Mouse (Mus musculus) embryonic facial prominence, embryonic 15.5 days (tissue): Measurements from ENCODE around the gene Tmem238. TPM values are rescaled to one million over a fixed set of nuclear protein-coding genes. Genes with fewer than 3 reads are reported as not detected.
"Not testable (repeated sequence)": the region's sequence is repeated elsewhere in the genome, so short reads cannot be mapped to it uniquely, and the experiment has no call there.

ENCODE experiments used
- ATAC-seq: fragments of 200-750 bp; cut with Nextera tagmentation; 2 replicates; pipeline ENCODE4 v1.8.0; 2017; ENCODE audit warnings: low read depth, moderate TSS enrichment; ENCODE audit not compliant: insufficient number of reproducible peaks, low FRiP score, low TSS enrichment
- H3K27ac ChIP-seq: fragments of 300-500 bp; sonication (generic); replicated peaks from 2 replicates; pipeline ENCODE4 v1.5.1; 2015; ENCODE audit warnings: mild to moderate bottlenecking, inconsistent platforms
- H3K27me3 ChIP-seq: fragments of 300-500 bp; sonication (generic); 2 replicates; pipeline ENCODE4 v1.6.1; 2015; ENCODE audit warnings: inconsistent platforms
- H3K36me3 ChIP-seq: fragments of 300-500 bp; sonication (generic); 2 replicates; pipeline ENCODE4 v1.6.1; 2015; ENCODE audit warnings: mild to moderate bottlenecking, inconsistent platforms
- H3K4me1 ChIP-seq: fragments of 300-500 bp; sonication (generic); 2 replicates; pipeline ENCODE4 v1.6.1; 2015; ENCODE audit warnings: inconsistent platforms
- H3K4me2 ChIP-seq: fragments of 300-500 bp; sonication (generic); replicated peaks from 2 replicates; pipeline ENCODE4 v1.6.1; 2015; ENCODE audit warnings: mild to moderate bottlenecking, inconsistent platforms
- H3K4me3 ChIP-seq: fragments of 300-500 bp; sonication (generic); replicated peaks from 2 replicates; pipeline ENCODE4 v1.5.1; 2015; ENCODE audit warnings: mild to moderate bottlenecking, inconsistent platforms
- H3K9ac ChIP-seq: fragments of 300-500 bp; sonication (generic); 2 replicates; pipeline ENCODE4 v1.6.1; 2015; ENCODE audit warnings: inconsistent platforms
- H3K9me3 ChIP-seq: fragments of 300-500 bp; sonication (generic); replicated peaks from 2 replicates; pipeline ENCODE4 v1.6.1; 2016; ENCODE audit warnings: inconsistent platforms
- WGBS: fragments of 180-500 bp; shearing (Covaris S2); methylation state at CpG from one replicate; pipeline ENCODE4 v1.1.7; 2015; 5-methylcytosine and 5-hydroxymethylcytosine counted together
- polyA plus RNA-seq: library from polyadenylated mRNA; unstranded; fragments of >200 nt; fragmentation: Nextera tagmentation; extraction: Ambion mirVana; gene quantifications from 2 replicates; pipeline ENCODE4 v1.2.1, GENCODE M21; 2015

Tmem238 gene
- polyA plus RNA-seq, 1 experiment from 2014 or later = 11.4 TPM

DNA sequence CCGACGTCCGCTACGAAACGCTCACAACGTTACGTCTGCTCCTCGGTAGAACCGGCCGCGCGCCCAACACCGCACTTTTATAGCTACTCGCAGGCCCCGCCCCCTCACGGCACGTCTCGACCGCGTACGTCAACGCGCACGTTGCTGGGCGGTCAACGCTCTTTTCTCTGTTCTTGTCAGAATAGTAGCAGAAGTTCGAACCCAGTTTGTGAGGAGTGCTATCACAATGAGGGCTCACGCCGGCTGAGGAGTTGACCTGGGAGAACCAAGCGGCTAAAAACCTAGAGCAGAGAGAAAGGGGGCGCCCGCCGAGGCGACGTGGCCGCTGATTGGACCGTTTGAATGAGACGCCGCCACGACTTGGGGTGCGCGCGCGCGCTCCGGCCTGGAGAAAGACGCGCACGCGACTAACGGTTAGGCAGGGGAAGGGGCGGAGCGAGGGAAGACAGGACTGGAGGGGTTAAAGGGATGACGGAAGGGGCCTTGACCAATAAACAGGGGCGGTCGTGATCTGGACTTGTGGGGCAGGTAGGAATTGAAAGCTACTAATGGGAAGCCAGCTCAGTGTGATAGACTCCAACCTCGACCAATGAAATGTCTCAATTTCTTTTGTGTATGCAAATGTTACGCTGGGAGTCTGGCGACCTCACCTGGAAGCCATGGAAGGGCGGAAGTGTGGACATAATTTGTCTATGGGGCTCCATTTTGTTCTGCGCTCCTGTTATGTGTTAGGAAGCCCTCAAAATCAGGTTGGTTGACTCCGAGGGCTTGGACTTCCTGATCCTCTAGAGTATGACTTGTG, 23.0 kb upstream of the Tmem238 start, which contains the start of gene Ube2s:
Gene Ube2s, minus strand, starts transcription at position 288 of the 802 bp plus-strand sequence.
- Histone ChIP-seq H3K4me3 (peak within 1 kb of the TSS; percentile 98), H3K4me2 (peak within 1 kb of the TSS; percentile 72), H3K9me3 (no peaks in the 10 kb centered on the region), H3K9ac (peak within 1 kb of the TSS; percentile 95), H3K36me3 (peaks cover 31% of the 10 kb centered on the region), H3K27me3 (no peaks in the 10 kb centered on the region), H3K27ac (peak within 1 kb of the TSS; percentile 97), H3K4me1 (peaks cover 30% of the 10 kb centered on the region)
- under 1% methylated on average over 62 of the region's 62 CpGs for WGBS
- peak; percentile 98 for ATAC-seq

DNA sequence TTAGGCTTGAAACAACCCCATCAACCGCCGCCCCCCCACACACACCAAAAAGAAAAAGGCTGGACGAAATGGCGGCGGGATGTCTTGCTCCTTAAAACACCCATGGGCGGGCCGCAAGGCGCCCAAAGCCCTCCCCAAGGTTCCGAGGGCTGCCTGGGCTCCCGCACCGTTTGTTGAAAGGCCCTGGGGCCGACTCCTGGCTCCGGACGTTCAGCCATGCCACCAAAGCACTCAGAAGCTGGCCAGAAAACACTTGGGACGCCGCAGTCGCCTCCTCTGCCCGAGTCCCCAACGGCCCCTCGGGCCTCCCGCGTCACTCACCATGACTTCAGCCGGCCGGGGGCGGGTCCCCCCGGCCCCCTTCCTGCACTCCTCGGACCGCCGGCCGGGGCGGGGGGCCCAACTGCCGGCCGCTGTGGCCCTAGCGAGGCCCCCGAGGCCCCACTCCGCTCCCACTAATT, 22.4 kb upstream of the Tmem238 start:
- Histone ChIP-seq H3K27me3 (no peaks in the 10 kb centered on the region), H3K4me3 (peak overlapping the region; percentile 98), H3K9ac (peak overlapping the region; percentile 95), H3K27ac (peak overlapping the region; percentile 97), H3K9me3 (no peaks in the 10 kb centered on the region), H3K4me2 (peak overlapping the region; percentile 72), H3K36me3 (peaks cover 37% of the 10 kb centered on the region), H3K4me1 (peaks cover 30% of the 10 kb centered on the region)
- no peak; the same call in 1 of the 2 replicates for ATAC-seq
- 2% methylated on average over 33 of the region's 36 CpGs for WGBS

DNA sequence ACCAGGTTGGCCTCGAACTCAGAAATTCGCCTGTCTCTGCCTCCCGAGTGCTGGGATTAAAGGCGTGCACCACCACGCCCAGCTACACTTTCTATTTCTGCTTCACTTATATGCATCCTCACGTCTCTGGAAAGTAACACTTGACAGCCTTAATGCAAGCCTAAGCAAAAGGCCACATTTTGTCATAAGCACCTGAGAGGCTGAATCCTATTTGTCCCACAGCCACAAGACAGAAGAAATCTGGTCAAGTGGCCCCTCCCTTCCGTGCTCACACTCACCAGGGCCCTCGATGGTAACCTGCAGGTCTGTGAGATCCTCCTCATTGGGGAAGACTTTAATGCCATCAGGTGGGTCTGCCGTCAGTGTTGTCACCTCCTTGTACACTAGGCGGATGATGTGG, 21.7 kb upstream of the Tmem238 start:
- H3K9me3 ChIP-seq, H3K27me3 ChIP-seq, ATAC-seq, H3K27ac ChIP-seq: not testable (repeated sequence)
- Histone ChIP-seq H3K4me3 (peak overlapping the region; percentile 98), H3K4me1 (peaks cover 30% of the 10 kb centered on the region), H3K9ac (peak overlapping the region; percentile 95), H3K4me2 (peak overlapping the region; percentile 72), H3K36me3 (peaks cover 45% of the 10 kb centered on the region)
- 30% methylated on average over 10 of the region's 10 CpGs for WGBS

DNA sequence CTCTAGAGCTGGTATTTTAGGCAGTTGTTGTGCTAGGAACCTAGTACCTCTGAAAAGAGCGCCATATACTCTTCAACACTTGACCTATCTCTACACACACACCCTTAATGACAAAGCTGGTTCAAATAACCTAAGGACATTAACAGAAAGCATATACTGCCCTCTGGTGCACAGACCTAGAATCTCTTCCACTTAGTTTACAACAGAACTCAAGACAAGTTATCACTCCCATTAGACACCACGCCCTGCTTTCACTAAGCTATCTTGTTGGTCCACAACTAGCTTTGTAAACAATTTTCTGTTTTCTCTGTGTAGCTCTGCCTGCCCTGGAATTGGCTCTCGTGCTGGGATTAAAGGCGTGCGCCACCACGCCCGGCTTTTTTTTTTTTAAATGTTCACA, 17.3 kb upstream of the Tmem238 start:
- Histone ChIP-seq H3K27ac (no peak overlapping the region), H3K36me3 (peaks cover 64% of the 10 kb centered on the region), H3K4me1 (peaks cover 24% of the 10 kb centered on the region), H3K9me3 (no peaks in the 10 kb centered on the region), H3K4me3 (no peak overlapping the region), H3K4me2 (no peak overlapping the region), H3K27me3 (no peaks in the 10 kb centered on the region), H3K9ac (no peak overlapping the region)
- WGBS = 89% methylated on average over 7 of the region's 7 CpGs
- no peak for ATAC-seq

DNA sequence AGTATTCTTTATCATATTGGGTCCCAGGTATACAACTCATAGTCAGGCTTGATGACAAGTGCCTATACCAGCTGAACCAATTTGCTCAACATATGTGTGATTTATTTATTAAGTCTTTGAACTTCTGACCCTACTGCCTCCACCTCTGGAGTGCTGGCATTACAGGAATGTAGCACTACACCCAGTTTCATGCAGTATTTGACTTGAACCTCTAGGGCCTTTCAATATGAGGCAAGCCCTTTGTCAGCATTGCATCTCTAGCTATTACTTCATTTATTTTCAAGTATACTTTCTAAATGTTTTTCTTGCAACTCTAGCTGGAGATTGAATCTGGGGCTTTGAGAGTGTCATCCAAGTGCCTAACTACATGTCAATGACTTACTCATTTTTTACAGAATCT, 12.8 kb upstream of the Tmem238 start:
- no peaks in the 10 kb centered on the region for H3K27me3 ChIP-seq
- H3K9ac ChIP-seq = no peak overlapping the region
- H3K27ac ChIP-seq = no peak overlapping the region
- H3K4me2 ChIP-seq = no peak overlapping the region
- H3K4me1 ChIP-seq = no peaks in the 10 kb centered on the region
- no peaks in the 10 kb centered on the region for H3K9me3 ChIP-seq
- H3K36me3 ChIP-seq = peaks cover 42% of the 10 kb centered on the region
- H3K4me3 ChIP-seq = no peak overlapping the region
- ATAC-seq = no peak

DNA sequence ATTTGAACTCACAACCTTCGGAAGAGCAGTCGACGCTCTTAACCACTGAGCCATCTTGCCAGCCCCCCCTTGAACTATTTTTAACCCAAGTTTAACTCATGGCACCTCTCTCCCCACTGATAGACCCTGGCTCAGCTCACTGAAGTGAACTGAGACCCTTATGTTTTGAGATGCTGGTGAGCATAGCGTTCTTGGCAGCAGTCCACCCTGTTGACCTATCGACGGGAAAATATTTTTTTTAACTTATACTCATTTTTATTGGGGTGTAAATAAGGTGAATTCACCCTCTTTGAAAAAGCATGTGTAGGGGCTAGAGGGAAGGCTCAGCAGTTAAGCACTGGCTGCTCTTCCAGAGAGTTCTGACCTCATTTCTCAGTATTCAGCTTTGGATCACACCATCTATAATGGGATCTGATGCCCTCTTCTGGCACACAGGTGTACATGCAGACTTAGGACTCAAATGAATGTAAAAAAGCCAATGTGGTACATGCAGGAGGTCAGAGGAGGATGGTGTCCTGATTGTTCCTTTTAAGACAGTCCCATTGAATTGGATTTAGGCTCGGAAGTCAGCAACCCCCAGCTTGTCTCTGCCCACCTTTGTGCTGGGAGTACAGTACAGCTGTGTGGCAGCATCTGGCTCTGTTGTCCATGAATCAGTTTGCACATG, 6.4 kb upstream of the Tmem238 start:
- no peak overlapping the region for H3K4me3 ChIP-seq
- H3K27me3 ChIP-seq = no peaks in the 10 kb centered on the region
- H3K4me1 ChIP-seq = peaks cover 16% of the 10 kb centered on the region
- no peak overlapping the region; the same call in 1 of the 2 replicates for H3K27ac ChIP-seq
- 64% methylated on average over 7 of the region's 7 CpGs for WGBS
- H3K4me2 ChIP-seq = no peak overlapping the region
- no peaks in the 10 kb centered on the region for H3K9me3 ChIP-seq
- no peak overlapping the region for H3K9ac ChIP-seq
- ATAC-seq = no peak
- H3K36me3 ChIP-seq = peaks cover 40% of the 10 kb centered on the region

DNA sequence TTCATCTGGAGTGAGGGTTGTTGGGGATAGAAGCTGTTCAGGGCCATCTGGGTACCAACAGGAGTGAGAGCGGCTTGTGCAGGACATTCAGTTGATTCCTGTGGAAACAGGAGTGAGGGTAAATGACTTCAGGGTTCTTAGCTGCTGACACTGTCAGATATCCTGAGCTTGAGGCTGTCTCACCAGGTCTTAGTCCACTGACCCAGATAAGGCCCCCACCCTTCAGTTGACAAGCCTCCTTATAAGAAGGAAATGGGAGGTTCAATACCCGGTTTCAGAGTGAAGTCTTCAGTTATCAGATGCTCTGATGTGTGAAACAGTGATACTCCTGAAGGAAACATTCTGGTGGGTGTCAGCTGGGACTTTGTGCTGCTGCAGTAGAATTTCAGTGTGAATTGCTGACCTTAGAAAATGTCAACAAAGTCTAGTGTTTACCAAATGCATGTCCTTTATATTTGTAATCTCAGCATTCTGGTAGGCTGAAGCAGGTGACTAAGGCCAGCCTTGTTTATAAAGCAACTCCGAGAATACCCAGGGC, 5.2 kb upstream of the Tmem238 start:
- Histone ChIP-seq H3K9me3 (no peaks in the 10 kb centered on the region), H3K36me3 (peaks cover 40% of the 10 kb centered on the region), H3K4me2 (peak overlapping the region; percentile 65; the same call in 1 of the 2 replicates), H3K27ac (no peak overlapping the region), H3K4me3 (0 out of 2 replicates have a peak overlapping the region, but pooled peaks have one; percentile 87), H3K4me1 (peaks cover 16% of the 10 kb centered on the region), H3K9ac (0 out of 2 replicates have a peak overlapping the region, but pooled peaks have one; percentile 9), H3K27me3 (0 out of 2 replicates have a peak, but pooled peaks cover 4% of the 10 kb centered on the region)
- ATAC-seq = no peak
- WGBS = 83% methylated on average over 3 of the region's 3 CpGs

DNA sequence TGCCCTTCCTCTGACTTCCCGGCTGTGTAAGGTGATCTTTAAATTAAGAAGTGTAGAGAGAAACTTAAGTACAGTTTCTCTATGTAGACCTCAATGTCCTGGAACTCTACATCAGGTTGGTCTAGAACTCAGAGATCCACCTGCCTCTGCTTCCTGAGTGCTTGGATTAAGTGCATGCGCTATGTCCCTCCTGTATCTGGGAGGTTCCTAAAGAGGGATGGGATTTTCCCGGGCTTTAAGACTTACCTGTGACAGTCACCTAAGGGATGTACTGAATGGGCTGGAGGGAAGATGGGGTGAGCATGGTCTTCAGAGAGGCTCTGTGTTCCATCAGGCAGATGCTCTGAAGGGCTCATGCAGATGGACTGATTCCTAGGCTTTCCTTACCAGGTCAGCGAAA, 4.2 kb upstream of the Tmem238 start:
- Histone ChIP-seq H3K9ac (peak overlapping the region; percentile 93), H3K4me3 (peak overlapping the region; percentile 87), H3K4me1 (peaks cover 22% of the 10 kb centered on the region), H3K9me3 (no peaks in the 10 kb centered on the region), H3K27me3 (peaks cover 10% of the 10 kb centered on the region; the same call in 1 of the 2 replicates), H3K27ac (peak overlapping the region; percentile 97; the same call in 1 of the 2 replicates), H3K36me3 (peaks cover 40% of the 10 kb centered on the region), H3K4me2 (peak overlapping the region; percentile 65)
- no peak for ATAC-seq
- WGBS = 35% methylated on average over 4 of the region's 4 CpGs

DNA sequence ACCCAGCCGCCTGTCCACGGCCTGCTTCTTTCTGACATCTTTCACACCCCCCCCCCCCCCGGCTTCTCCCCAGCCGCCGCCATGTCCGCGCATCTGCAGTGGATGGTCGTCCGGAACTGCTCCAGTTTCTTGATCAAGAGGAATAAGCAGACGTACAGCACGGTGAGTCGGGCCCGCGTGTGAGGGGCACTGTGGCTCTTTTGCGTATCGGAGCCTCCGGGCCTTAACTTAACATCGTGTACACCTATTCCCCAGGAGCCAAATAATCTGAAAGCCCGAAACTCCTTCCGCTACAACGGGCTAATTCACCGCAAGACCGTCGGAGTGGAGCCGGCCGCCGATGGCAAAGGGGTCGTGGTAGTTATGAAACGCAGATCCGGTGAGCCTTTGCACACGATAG, 3.8 kb upstream of the Tmem238 start:
- peaks cover 27% of the 10 kb centered on the region for H3K4me1 ChIP-seq
- under 1% methylated on average over 29 of the region's 31 CpGs for WGBS
- peak overlapping the region; percentile 97 for H3K27ac ChIP-seq
- H3K27me3 ChIP-seq = peaks cover 10% of the 10 kb centered on the region
- ATAC-seq, H3K9me3 ChIP-seq: not testable (repeated sequence)
- H3K4me2 ChIP-seq = peak overlapping the region; percentile 65
- peak overlapping the region; percentile 87 for H3K4me3 ChIP-seq
- H3K36me3 ChIP-seq = peaks cover 40% of the 10 kb centered on the region
- H3K9ac ChIP-seq = peak overlapping the region; percentile 93

DNA sequence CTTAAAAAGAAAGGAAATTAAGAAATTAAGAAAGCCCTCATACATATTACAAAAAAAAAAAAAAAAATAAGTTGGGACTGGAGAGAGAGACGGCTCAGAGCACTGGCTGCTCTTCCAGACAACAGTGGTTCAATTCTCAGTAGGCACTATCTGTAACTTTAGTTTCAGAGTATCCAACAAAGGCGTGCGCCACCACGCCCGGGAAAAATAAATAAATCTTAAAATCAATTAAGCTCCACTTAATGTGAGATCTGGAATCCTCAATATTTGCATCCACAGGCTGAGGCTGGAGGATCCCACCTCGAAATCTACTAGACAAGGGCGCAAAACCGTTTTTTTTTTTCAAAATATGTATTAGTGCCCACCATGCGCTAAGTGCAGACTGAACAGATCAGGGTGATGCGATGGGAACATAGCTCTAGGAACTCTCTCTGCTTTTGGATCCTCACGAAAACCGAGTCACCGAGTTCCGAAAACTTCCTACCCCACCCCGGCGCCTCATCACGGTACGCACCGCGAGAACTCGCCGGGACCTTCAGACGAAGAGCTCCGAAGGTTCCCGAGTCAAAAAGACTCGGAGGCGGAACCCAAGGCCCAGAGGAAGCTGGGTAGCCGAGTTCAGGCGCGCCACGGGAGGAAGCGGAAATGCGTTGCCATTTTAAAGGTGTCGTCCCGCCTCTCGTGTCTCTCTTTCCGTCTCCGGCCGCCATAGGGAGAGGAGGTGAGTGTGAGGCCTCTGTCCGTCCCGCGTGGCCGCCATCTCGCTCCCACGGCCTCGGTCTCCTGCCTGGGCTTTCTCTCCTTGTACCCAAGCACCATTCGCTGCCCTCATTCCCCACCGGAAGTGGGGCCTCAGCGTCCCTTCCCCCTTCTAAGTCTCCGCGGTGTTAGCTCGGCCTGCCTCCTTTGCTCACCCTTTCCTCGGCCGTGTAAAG, 3.1 kb upstream of the Tmem238 start, which contains the start of gene Rpl28:
Gene Rpl28, plus strand, starts transcription at position 597 of the 935 bp plus-strand sequence.
- H3K9me3 ChIP-seq = no peaks in the 10 kb centered on the region
- ATAC-seq = peak; percentile 89
- WGBS = under 1% methylated on average over 53 of the region's 54 CpGs

More for the DNA sequence above, 3.1 kb upstream of the Tmem238 start, which contains the start of gene Rpl28:
- Histone ChIP-seq H3K36me3 (peaks cover 36% of the 10 kb centered on the region), H3K27me3 (peaks cover 10% of the 10 kb centered on the region), H3K27ac (peak within 1 kb of the TSS; percentile 97), H3K4me3 (peak within 1 kb of the TSS; percentile 87), H3K9ac (peak within 1 kb of the TSS; percentile 93), H3K4me2 (peak within 1 kb of the TSS; percentile 65), H3K4me1 (peaks cover 28% of the 10 kb centered on the region)
